Mouse (Mus musculus): ENCODE measurements around the gene Trafd1.
"Not testable (repeated sequence)": the region's sequence is repeated elsewhere in the genome, so short reads cannot be mapped to it uniquely, and the experiment has no call there.

Trafd1 gene

DNA sequence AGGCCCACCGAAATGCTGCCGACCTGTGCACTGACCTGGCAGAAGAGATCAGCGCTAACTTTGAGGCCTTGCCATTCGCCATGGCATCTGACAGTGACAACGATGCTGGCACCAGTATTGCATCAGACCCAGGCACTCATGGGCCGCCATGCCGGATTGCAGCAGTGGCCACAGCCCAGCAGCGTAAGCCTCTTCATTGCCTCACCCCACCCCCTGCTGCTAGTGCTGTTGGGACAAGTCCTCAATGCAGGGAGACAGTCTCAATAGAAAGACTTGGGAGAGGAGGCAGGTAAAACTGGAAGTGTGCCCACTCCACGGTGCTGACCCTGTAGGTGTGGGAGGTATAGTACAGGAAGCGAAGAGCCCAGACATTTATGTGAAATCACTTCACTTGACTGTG, 53.7 kb downstream of the Trafd1 start:
- DNase-seq (ENCODE audit: low spot score in 2 of 2) = no peak

DNA sequence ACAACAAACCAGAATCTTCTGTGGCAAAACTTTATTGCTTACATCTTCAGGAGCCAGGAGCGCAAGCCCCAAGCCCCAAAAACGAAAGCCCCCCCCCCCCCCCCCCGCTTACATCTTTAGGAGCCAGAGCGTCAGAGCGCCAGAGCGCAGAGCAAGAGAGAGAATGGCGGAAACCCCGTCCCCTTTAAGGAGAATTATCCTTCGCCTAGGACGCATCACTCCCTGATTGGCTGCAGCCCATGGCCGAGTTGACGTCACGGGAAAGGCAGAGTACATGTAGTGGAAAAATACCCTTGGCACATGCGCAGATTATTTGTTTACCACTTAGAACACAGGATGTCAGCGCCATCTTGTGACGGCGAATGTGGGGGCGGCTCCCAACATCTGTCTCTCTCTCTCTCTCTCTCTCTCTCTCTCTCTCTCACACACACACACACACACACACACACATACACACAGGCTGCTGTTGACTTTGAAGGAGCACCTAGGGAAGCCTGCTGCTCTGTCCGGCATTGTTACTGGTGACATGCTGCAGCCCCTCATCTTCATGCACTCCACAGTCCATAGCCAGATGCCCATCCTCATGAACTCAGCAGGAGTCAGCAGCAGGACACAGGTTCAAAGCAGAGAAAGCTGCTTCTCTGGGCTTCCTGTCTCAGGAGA, 55.1 kb downstream of the Trafd1 start:
- DNase-seq (ENCODE audit: low spot score in 2 of 2) = not testable (repeated sequence)

DNA sequence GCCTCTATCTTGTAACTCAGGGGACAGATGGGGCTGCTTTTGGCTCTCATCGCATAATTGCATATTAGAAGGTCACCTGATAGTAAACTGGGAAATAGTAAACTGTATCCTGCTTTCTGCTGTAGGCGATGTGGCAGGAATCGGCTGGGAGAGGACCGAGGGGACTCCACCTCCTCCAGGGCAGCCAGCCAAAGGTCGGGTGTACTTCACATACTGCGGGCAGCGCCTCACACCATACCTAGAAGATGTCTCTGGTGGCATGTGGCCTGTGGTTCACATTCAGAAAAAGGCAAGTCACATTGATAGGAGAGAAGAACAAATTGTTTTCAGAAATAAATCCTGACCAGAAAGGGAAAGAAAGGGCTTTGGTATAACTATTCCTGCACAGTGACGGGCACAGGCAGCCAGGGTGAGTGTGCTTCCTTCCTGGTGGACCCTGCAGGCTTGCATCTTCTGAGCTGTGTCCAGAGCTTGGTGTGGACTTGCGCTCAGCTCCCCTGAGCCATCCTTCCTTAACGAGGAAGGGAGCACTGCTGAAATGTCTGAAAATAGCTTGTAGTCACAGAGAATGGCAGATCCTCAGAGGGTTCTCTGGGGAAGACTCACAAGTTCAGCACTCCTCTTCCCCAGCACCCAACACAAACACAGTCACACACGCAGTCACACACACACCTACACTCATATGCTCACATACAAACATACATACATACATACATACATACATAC, 55.9 kb downstream of the Trafd1 start:
- DNase-seq (ENCODE audit: low spot score in 2 of 2) = no peak

DNA sequence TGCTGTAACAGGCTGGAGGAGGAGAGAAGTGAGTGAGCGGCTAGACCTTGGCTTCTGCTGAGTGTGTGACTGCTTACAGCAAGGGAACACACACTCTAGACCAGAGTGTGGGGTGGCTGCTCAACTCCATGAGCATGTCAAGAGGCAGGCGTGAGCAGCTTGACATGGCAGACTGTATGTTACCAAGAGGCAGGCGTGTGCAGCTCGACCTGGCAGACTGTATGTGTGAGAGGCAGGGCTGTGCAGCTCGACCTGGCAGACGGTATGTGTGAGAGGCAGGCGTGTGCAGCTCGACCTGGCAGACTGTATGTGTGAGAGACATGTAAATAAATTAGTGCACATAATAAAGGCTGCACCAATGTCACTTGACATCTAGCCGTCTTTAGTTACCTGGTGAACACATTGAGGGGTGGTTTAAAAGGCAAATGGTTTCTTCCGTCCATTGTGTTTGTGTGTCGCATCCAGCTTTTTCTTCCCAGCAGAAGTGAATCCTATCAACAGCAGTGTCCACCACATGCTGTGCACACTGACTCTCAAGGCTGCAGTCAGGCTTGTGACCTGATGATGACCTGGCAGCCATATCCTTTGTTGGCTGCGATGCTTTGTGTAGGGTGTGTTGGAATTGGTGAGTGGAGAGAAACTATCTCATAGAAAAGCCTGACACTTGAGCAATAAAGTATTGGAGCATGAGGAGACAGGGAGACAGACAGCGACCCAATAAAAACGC, 59.2 kb downstream of the Trafd1 start:
- no peak for DNase-seq (ENCODE audit: low spot score in 2 of 2)
